Mouse (Mus musculus): ENCODE measurements around the gene Hps1. TPM values are rescaled to one million over a fixed set of nuclear protein-coding genes. Genes with fewer than 3 reads are reported as not detected.
A peak's percentile ranks its signal among the peaks of the same experiment; 100 is the strongest.
"Not testable (repeated sequence)": the region's sequence is repeated elsewhere in the genome, so short reads cannot be mapped to it uniquely, and the experiment has no call there.

The Hps1 gene
- polyA plus RNA-seq, 1 experiment from 2014 or later: 11.6 TPM

DNA sequence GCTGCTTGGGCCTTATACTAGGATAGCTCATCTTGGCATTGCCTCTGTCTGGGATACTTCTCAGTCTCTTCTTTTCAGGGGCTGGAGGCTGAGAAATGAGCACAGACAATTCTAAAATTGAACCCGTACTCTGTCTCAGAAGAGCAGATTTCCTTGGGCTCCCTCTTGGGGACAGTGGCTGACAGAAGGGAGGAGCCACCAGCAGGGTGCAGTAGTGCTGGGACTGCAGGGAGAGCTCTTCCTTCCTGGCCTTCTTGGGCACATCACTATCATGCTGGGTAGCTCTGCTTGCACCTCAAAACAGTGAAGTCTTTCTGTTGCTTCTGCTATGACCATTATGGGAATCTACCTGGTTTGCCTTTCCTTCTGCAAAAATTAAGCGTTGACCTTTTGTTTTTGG lies 5.4 kb upstream of the Hps1 start:
- WGBS: 28% methylated on average over 2 of the region's 2 CpGs
- Histone ChIP-seq H3K27me3 (ENCODE audit: insufficient read depth, poor library complexity, severe bottlenecking) (peaks cover 25% of the 10 kb centered on the region), H3K4me3 (no peak overlapping the region), H3K4me1 (peaks cover 7% of the 10 kb centered on the region), H3K9me3 (no peaks in the 10 kb centered on the region), H3K36me3 (no peaks in the 10 kb centered on the region), H3K27ac (no peak overlapping the region)
- no peak for DNase-seq (ENCODE audit: low spot score)

DNA sequence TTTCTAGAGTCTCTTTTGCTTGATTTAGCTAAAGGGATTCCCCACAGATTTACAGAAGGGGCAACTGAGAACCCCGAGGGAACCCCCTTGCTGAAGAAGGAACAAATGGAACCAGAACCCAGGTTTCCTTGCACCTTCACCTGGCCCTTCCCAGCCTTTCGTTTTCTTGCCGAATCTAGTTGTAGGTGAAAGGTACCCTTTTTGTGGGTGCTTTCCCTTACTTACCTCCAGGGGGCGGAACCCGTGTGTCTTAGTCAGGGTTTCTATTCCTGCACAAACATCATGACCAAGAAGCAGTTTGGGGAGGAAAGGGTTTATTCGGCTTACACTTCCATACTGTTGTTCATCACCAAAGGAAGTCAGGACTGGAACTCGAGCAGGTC lies 369 bp upstream of the Hps1 start:
- H3K27me3 ChIP-seq (ENCODE audit: insufficient read depth, poor library complexity, severe bottlenecking); DNase-seq (ENCODE audit: low spot score); H3K36me3 ChIP-seq; H3K9me3 ChIP-seq: not testable (repeated sequence)
- Histone ChIP-seq H3K4me3 (peak overlapping the region; percentile 78), H3K4me1 (peaks cover 23% of the 10 kb centered on the region), H3K27ac (peak overlapping the region; percentile 94)
- 50% methylated on average over 7 of the region's 7 CpGs for WGBS

DNA sequence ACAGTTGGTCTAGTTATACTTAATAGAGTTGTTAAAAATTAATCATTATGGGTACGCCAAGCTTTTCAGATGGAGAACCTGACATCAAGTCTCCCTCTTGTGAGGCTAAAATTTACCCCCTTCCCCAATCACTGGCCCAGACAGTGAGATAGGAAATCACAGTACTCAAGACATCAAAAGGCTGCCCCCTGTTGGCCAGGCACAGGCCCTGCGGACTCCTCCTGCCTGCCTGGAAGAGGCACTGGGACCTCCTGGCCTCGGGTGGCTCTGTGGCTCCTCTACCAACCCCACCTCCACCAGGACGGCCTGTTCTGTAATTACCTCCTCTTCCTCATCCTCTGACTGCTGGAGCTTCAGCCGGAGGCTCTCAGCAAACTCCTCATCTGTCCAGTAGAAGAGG lies 2.0 kb downstream of the Hps1 start:
- no peaks in the 10 kb centered on the region for H3K9me3 ChIP-seq
- no peak for DNase-seq (ENCODE audit: low spot score)
- peaks cover 23% of the 10 kb centered on the region for H3K4me1 ChIP-seq
- H3K27me3 ChIP-seq (ENCODE audit: insufficient read depth, poor library complexity, severe bottlenecking): no peaks in the 10 kb centered on the region
- H3K4me3 ChIP-seq: no peak overlapping the region
- H3K36me3 ChIP-seq: 0 out of 2 replicates have a peak, but pooled peaks cover 5% of the 10 kb centered on the region
- WGBS: 75% methylated on average over 5 of the region's 5 CpGs
- H3K27ac ChIP-seq: no peak overlapping the region; the same call in 1 of the 2 replicates

DNA sequence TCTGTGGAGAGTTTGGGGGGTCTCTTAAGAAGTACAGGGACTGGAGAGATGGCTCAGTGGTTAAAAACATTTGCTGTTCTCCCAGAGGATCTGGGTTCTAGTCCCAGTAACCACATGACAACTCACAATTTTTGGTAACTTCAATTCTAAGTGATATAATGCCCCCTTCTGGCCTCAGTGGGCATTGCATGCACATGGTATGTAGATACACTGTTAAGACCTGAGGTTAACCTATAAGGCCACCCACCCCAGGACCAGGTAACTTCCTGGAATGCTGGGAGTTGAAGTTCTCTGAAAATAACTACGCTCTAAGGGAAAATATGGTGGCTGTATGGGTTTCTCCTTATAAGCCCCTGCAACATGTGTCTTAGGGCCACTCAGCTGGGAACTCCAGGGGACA lies 3.0 kb downstream of the Hps1 start:
- Histone ChIP-seq H3K4me3 (no peak overlapping the region), H3K9me3 (no peaks in the 10 kb centered on the region), H3K4me1 (peaks cover 23% of the 10 kb centered on the region), H3K36me3 (0 out of 2 replicates have a peak, but pooled peaks cover 5% of the 10 kb centered on the region), H3K27me3 (ENCODE audit: insufficient read depth, poor library complexity, severe bottlenecking) (no peaks in the 10 kb centered on the region), H3K27ac (no peak overlapping the region)
- no peak for DNase-seq (ENCODE audit: low spot score)
- 93% methylated on average over 1 of the region's 1 CpGs for WGBS

DNA sequence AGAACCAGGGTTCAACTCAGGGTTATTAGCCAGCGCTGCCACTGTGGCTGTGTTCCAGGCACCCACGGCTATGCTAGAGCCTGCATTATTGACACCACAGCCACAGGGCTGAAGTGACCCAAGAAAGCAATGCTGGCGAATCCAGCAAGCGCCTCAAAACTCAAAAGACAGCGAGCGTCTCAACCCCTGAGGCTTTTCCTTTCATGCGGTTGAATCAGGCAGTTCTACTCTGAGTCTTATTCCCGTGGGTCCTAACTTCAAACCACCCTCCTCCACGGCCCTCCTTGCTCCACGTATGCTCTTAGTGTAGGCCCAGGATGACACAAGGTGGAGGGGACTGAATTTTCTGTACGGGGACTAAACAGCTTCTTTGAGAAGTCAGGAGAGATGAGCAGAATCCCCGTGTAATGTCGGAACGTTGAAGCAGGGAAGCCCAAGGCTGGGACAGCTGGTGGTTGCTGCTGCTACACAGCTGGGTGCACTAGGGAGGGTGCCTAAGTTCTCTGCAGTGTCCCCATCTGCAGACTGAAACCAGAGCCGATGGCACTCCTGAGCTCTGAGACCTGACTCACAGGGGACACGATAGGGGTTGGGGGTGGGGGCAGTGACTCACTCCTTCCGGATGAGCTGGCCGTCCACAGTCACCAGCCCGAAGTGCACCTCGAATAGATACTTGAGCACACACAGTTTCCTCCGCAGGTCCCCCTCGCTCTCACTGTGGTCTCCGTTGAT lies 9.5 kb downstream of the Hps1 start:
- WGBS: 72% methylated on average over 23 of the region's 23 CpGs
- H3K4me1 ChIP-seq: peaks cover 17% of the 10 kb centered on the region
- no peak for DNase-seq (ENCODE audit: low spot score)
- H3K36me3 ChIP-seq: peaks cover 20% of the 10 kb centered on the region
- H3K4me3 ChIP-seq: no peak overlapping the region
- H3K27ac ChIP-seq: no peak overlapping the region
- H3K27me3 ChIP-seq (ENCODE audit: insufficient read depth, poor library complexity, severe bottlenecking): peaks cover 6% of the 10 kb centered on the region; the same call in 1 of the 2 replicates
- no peaks in the 10 kb centered on the region for H3K9me3 ChIP-seq

DNA sequence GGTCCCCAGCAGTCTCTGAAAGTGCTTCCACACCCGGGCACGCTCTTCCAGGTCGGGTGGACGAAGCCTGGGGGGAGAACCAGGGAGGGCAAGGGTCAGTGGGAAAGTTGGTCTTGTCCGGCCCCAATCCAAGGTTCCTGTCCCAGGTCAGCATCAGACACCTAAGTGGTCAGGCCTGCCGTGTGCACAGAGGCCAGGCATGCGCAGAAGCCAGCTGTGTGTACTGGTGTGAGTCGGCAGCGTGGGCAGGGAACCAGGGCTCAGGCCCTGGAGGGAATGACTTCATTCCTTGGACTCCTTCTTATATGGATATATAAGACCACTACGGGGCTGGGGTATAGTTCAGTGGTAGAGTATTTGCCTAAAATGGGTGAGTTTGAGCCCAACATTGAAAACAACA lies 10.1 kb downstream of the Hps1 start:
- peaks cover 20% of the 10 kb centered on the region for H3K36me3 ChIP-seq
- H3K27ac ChIP-seq: no peak overlapping the region
- peaks cover 6% of the 10 kb centered on the region; the same call in 1 of the 2 replicates for H3K27me3 ChIP-seq (ENCODE audit: insufficient read depth, poor library complexity, severe bottlenecking)
- no peak for DNase-seq (ENCODE audit: low spot score)
- 89% methylated on average over 10 of the region's 10 CpGs for WGBS
- no peaks in the 10 kb centered on the region for H3K9me3 ChIP-seq
- peaks cover 18% of the 10 kb centered on the region for H3K4me1 ChIP-seq
- no peak overlapping the region for H3K4me3 ChIP-seq

DNA sequence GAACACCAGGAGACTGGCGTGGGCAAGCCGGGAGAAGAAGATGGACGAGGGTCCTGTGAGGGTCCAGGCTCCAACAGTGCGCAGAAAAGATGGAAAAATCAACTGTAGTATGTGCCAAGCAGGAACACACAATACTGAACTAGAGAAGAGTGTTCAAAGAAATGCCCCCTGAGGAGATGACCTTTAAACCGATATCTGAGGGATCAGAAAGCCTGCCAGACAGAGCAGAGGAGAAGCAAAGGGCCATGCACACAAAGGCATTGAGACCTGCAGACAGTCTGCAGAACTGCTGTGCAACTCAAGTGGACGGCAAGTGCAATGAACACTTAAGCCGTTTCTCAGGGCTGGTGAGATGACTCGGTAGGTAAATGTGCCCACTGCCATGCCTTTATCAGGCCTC lies 12.4 kb downstream of the Hps1 start:
- H3K27me3 ChIP-seq (ENCODE audit: insufficient read depth, poor library complexity, severe bottlenecking): peaks cover 6% of the 10 kb centered on the region; the same call in 1 of the 2 replicates
- H3K27ac ChIP-seq: no peak overlapping the region
- H3K9me3 ChIP-seq: no peaks in the 10 kb centered on the region
- no peak overlapping the region for H3K4me3 ChIP-seq
- peaks cover 30% of the 10 kb centered on the region for H3K4me1 ChIP-seq
- 66% methylated on average over 8 of the region's 8 CpGs for WGBS
- no peak for DNase-seq (ENCODE audit: low spot score)
- peaks cover 20% of the 10 kb centered on the region for H3K36me3 ChIP-seq

DNA sequence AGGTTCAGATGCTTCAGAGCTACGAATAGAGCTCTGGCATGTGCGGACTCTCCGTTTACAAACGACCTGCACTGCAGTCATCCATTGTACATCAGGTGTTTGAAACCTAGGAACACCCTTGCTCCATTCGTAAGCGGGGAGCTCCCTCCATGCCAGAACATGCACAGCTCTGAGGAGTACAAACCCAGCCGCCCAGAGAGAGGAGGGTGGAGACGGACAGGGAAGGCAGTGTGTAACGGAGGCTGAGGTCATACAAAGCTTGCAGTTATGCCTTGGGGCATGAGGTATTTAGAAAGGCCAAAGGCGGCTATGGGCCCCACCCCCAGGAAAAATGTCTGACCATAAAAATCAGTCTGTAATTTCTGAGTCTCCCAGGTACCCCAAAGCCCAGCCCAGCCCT lies 15.4 kb downstream of the Hps1 start:
- no peak for DNase-seq (ENCODE audit: low spot score)
- no peak overlapping the region for H3K27ac ChIP-seq
- no peak overlapping the region for H3K4me3 ChIP-seq
- peaks cover 30% of the 10 kb centered on the region for H3K4me1 ChIP-seq
- H3K36me3 ChIP-seq: peaks cover 13% of the 10 kb centered on the region
- peaks cover 14% of the 10 kb centered on the region for H3K27me3 ChIP-seq (ENCODE audit: insufficient read depth, poor library complexity, severe bottlenecking)
- 77% methylated on average over 10 of the region's 10 CpGs for WGBS
- H3K9me3 ChIP-seq: no peaks in the 10 kb centered on the region

DNA sequence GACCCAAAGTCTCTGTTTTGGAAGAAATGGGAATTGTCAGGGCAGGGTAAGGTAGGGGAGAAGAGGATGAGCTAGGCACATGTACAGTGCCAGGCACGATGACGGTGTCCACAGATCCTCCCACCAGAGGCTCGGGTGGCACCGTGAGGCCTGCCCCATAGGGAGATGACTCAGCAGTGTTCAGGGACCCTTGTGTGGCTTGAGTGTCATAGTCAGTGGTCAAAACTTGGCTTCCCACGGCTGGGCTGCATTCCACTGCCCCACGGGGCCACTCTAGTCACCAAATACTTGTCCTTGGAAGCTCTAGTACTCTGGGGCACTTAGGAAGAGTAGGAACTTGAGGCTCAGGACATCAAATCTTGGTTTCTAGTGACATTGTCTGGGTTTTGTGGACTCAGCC lies 23.1 kb downstream of the Hps1 start:
- Histone ChIP-seq H3K9me3 (no peaks in the 10 kb centered on the region), H3K4me3 (no peak overlapping the region), H3K36me3 (no peaks in the 10 kb centered on the region), H3K27me3 (ENCODE audit: insufficient read depth, poor library complexity, severe bottlenecking) (peaks cover 20% of the 10 kb centered on the region), H3K4me1 (peaks cover 52% of the 10 kb centered on the region), H3K27ac (no peak overlapping the region)
- no peak for DNase-seq (ENCODE audit: low spot score)
- WGBS: 84% methylated on average over 6 of the region's 6 CpGs

DNA sequence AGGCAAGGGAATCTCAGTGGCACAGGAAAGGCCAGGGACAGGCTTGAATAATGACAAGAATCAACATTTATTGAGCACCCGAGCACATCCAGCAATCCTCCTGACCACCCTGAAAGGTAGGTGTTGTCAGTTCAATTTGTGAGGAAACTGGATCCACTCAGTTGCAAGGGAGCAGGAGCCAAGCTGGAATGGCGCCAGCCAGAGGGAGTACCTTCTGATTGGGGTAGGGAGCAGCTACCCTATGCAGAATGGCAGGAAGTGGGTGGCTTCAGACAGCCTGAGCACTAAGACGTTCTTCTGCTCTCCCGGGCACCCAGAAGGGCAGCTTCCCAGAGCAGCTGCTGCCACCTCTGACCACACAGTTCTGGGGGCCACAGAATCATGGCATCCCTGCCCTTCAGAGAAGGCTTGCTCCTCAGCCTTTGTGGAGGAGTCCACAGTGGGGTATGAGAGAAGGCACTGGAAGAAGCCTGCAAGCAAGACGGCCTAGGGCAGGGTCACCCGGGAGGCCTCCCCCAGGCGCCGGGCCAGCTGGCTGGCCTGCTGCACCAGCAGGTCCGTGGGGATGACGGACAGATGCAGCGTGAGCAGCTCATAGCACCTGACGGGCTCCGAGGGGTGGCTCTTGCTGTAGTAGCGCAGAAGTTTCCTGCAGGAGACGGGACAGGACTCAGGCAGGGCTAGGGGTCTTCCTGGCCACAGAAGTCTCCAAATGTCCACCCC lies 24.5 kb downstream of the Hps1 start:
- Histone ChIP-seq H3K27me3 (ENCODE audit: insufficient read depth, poor library complexity, severe bottlenecking) (peaks cover 12% of the 10 kb centered on the region; the same call in 1 of the 2 replicates), H3K36me3 (no peaks in the 10 kb centered on the region), H3K27ac (0 out of 2 replicates have a peak overlapping the region, but pooled peaks have one; percentile 8), H3K4me3 (no peak overlapping the region), H3K9me3 (no peaks in the 10 kb centered on the region), H3K4me1 (peaks cover 61% of the 10 kb centered on the region)
- DNase-seq (ENCODE audit: low spot score): no peak
- WGBS: 69% methylated on average over 15 of the region's 15 CpGs

DNA sequence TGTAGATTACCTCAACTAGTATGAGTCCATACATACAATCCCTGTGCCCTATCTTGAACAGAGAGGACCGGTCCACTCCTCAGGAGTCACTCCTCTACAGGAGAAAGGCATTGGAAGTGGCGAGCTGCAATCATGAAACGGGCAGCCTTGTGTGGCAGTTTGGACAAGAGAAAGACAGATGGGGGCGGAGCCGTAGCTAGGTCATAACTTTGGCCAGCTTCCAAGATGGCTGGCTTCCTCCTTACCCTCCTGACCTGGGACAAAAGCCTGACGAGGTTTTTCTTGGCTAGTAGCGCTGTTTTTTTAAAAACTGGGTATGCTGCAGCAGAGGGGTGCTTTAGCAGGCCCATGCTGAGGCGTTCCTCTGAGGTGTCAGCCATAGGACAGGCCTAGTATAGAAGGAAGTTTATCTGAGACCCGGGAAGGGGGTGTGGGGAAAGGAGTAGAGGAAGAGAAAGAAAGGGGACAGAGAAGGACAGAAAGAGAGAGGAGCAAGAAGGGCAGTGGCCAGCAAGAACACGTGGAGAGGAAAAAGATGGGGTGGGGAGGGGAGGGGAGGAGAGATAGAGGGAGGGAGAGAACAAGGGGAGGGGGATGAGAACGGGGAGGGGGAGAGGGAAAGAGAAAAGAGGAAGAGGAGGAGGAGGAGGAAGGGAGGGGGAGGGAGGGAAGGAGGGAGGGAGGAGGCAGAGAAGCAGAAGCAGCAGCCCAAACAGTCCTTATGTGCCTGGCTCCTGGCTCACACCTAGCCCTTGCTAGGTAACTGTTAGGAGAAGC lies 26.4 kb downstream of the Hps1 start:
- H3K27ac ChIP-seq: peak overlapping the region; percentile 92
- no peaks in the 10 kb centered on the region for H3K36me3 ChIP-seq
- 24% methylated on average over 11 of the region's 11 CpGs for WGBS
- DNase-seq (ENCODE audit: low spot score): peak; percentile 91
- H3K4me3 ChIP-seq: peak overlapping the region; percentile 59
- peaks cover 71% of the 10 kb centered on the region for H3K4me1 ChIP-seq
- H3K9me3 ChIP-seq: no peaks in the 10 kb centered on the region
- peaks cover 12% of the 10 kb centered on the region; the same call in 1 of the 2 replicates for H3K27me3 ChIP-seq (ENCODE audit: insufficient read depth, poor library complexity, severe bottlenecking)

DNA sequence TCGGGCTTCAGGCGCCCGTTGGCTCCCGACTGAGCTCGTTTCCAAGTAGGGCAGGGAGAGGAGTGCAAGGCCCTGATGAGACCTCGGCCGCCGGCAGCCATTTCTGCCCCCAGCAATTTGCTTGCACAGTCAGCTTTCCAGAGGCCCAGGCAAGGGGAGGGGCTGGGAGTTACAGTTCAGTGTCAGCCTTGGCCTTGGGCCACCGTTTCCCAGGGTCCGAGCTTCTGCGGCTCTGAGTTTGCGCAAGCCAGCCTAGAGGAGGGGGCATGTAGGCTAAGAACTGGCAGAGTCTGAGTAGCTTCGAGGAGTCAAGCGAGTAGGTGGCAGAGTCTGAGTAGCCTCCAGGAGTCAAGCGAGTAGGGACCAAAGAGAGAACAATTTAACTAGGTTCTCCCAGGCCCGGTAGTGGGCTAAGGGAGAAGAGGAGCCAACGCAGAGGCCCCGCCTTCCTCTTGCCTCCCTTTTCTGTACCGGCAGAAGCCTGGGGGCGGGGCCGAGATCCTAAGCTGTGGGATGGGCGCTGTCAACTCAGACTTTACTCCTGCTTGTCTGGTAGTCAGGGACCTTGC lies 27.3 kb downstream of the Hps1 start, which contains the start of gene Pyroxd2:
Gene Pyroxd2 (minus strand): TSS at position 413 of the 569 bp plus-strand sequence.
- peaks cover 67% of the 10 kb centered on the region for H3K4me1 ChIP-seq
- WGBS: 3% methylated on average over 22 of the region's 22 CpGs

More for the DNA sequence above, 27.3 kb downstream of the Hps1 start, which contains the start of gene Pyroxd2:
- Histone ChIP-seq H3K36me3 (no peaks in the 10 kb centered on the region), H3K27ac (peak within 1 kb of the TSS; percentile 92), H3K27me3 (ENCODE audit: insufficient read depth, poor library complexity, severe bottlenecking) (peaks cover 17% of the 10 kb centered on the region; the same call in 1 of the 2 replicates), H3K9me3 (no peaks in the 10 kb centered on the region), H3K4me3 (peak within 1 kb of the TSS; percentile 59)
- DNase-seq (ENCODE audit: low spot score): peak; percentile 94

All from heart, embryonic 10.5 days (tissue).